Mouse (Mus musculus): Measurements from ENCODE around the gene Eddm3b.
A peak's percentile ranks its signal among the peaks of the same experiment; 100 is the strongest.

- TF ChIP-seq POLR2A (IDR thresholded peaks at IDR 0.05; ENCODE audit: low read depth, low read length) (no peak), E2F4 (IDR thresholded peaks at IDR 0.05; ENCODE audit: insufficient replicate concordance, low read depth, low read length) (no peak), BHLHE40 (IDR thresholded peaks at IDR 0.05; ENCODE audit: low read depth, low read length) (no peak), MEF2A (IDR thresholded peaks at IDR 0.05; ENCODE audit: borderline replicate concordance, low read depth, low read length) (0 out of 2 replicates have a peak, but pooled peaks have one; percentile 46), NRF1 (IDR thresholded peaks at IDR 0.05; ENCODE audit: low read depth, low read length) (no peak), EP300 (IDR thresholded peaks at IDR 0.05; ENCODE audit: low read length) (no peak), CTCF (conservative IDR thresholded peaks at IDR 0.05 in 1 of 2, IDR thresholded peaks at IDR 0.05 in 1 of 2; ENCODE audit: low read depth in 2 of 2, low read length in 2 of 2) (peak; percentile 63 to 90), MAX (IDR thresholded peaks at IDR 0.05; ENCODE audit: low read length) (no peak), TBP (conservative IDR thresholded peaks at IDR 0.05; ENCODE audit: low read depth, low read length) (no peak), PAX5 (IDR thresholded peaks at IDR 0.05; ENCODE audit: low read length) (no peak), SMC3 (IDR thresholded peaks at IDR 0.05; ENCODE audit: low read depth, low read length) (peak; percentile 96)
Observed at GRCm38 (mm10) chr14:51103217-51103616, 11.0 kb upstream of the Eddm3b start.
